Mouse (Mus musculus) liver, embryonic 13.5 days (tissue): ENCODE results near the gene Ncoa3. TPM values are rescaled to one million over a fixed set of nuclear protein-coding genes. Genes with fewer than 3 reads are reported as not detected.

Experiments used
- ATAC-seq: fragments of 200-750 bp; cut with Nextera tagmentation; 2 replicates; pipeline ENCODE4 v1.8.0; 2017; ENCODE audit warnings: low read depth, mild to moderate bottlenecking, moderate number of reproducible peaks, moderate library complexity
- DNase-seq: peaks from one replicate; pipeline ENCODE4 v3.0.0; 2022
- H3K27ac ChIP-seq: fragments of 300-500 bp; sonication (generic); 2 replicates; pipeline ENCODE4 v1.5.1; 2015; ENCODE audit warnings: moderate library complexity, mild to moderate bottlenecking, inconsistent platforms
- H3K27me3 ChIP-seq: fragments of 300-500 bp; sonication (generic); 2 replicates; pipeline ENCODE4 v1.6.1; 2015; ENCODE audit warnings: mild to moderate bottlenecking, inconsistent platforms
- H3K36me3 ChIP-seq: fragments of 300-500 bp; sonication (generic); 2 replicates; pipeline ENCODE4 v1.6.1; 2015; ENCODE audit warnings: mild to moderate bottlenecking, inconsistent platforms
- H3K4me1 ChIP-seq: fragments of 300-500 bp; sonication (generic); replicated peaks from 2 replicates; pipeline ENCODE4 v1.6.1; 2015; ENCODE audit warnings: inconsistent platforms
- H3K4me2 ChIP-seq: fragments of 300-500 bp; sonication (generic); 2 replicates; pipeline ENCODE4 v1.6.1; 2015; ENCODE audit warnings: inconsistent platforms, mild to moderate bottlenecking, moderate library complexity
- H3K4me3 ChIP-seq: fragments of 300-500 bp; sonication (generic); replicated peaks from 2 replicates; pipeline ENCODE4 v1.5.1; 2015; ENCODE audit warnings: mild to moderate bottlenecking, inconsistent platforms
- H3K9ac ChIP-seq: fragments of 300-500 bp; sonication (generic); 2 replicates; pipeline ENCODE4 v1.6.1; 2015; ENCODE audit warnings: mild to moderate bottlenecking, inconsistent platforms
- H3K9me3 ChIP-seq: fragments of 300-500 bp; sonication (generic); replicated peaks from 2 replicates; pipeline ENCODE4 v1.6.1; 2016; ENCODE audit warnings: inconsistent platforms
- WGBS: fragments of 180-500 bp; shearing (Covaris S2); methylation state at CpG from one replicate; pipeline ENCODE4 v1.1.7; 2015; ENCODE audit not compliant: insufficient replicate concordance; 5-methylcytosine and 5-hydroxymethylcytosine counted together
- polyA plus RNA-seq: library from polyadenylated mRNA; unstranded; fragments of >200 nt; fragmentation: Nextera tagmentation; extraction: Ambion mirVana; gene quantifications from 2 replicates; pipeline ENCODE4 v1.2.1, GENCODE M21; 2015

Gene Ncoa3
- polyA plus RNA-seq, 1 experiment from 2014 or later: 3.5 TPM

- peak overlapping the region; percentile 69 for H3K27ac ChIP-seq
- peaks cover 6% of the 10 kb centered on the region; the same call in 1 of the 2 replicates for H3K36me3 ChIP-seq
- peak overlapping the region; percentile 87 for H3K4me3 ChIP-seq
- peak overlapping the region; percentile 89 for H3K9ac ChIP-seq
- no peaks in the 10 kb centered on the region for H3K9me3 ChIP-seq
- ATAC-seq (peak; percentile 9; the same call in 1 of the 2 replicates), DNase-seq (no peak)
- WGBS: 2% methylated on average over 34 of the region's 35 CpGs
- H3K4me1 ChIP-seq: peaks cover 22% of the 10 kb centered on the region
- H3K27me3 ChIP-seq: peaks cover 21% of the 10 kb centered on the region
- H3K4me2 ChIP-seq: peak overlapping the region; percentile 94
Observed at GRCm38 (mm10) chr2:165993173-165993900, 901 bp downstream of the Ncoa3 start.

GRCm38 (mm10) chr2:165994341-165994740 lies 1.9 kb downstream of the Ncoa3 start:
- no peak for ATAC-seq
- 89% methylated on average over 4 of the region's 4 CpGs for WGBS

GRCm38 (mm10) chr2:165995711-165996110 lies 3.3 kb downstream of the Ncoa3 start:
- no peak overlapping the region for H3K9ac ChIP-seq
- DNase-seq (no peak), ATAC-seq (no peak)
- H3K4me3 ChIP-seq: no peak overlapping the region
- no peaks in the 10 kb centered on the region for H3K9me3 ChIP-seq
- H3K27me3 ChIP-seq: peaks cover 21% of the 10 kb centered on the region
- no peak overlapping the region for H3K27ac ChIP-seq
- H3K4me2 ChIP-seq: no peak overlapping the region
- 75% methylated on average over 8 of the region's 8 CpGs for WGBS
- peaks cover 6% of the 10 kb centered on the region; the same call in 1 of the 2 replicates for H3K36me3 ChIP-seq
- peaks cover 44% of the 10 kb centered on the region for H3K4me1 ChIP-seq

More at GRCm38 (mm10) chr2:165994341-165994740, 1.9 kb downstream of the Ncoa3 start:
- Histone ChIP-seq H3K36me3 (peaks cover 6% of the 10 kb centered on the region; the same call in 1 of the 2 replicates), H3K27me3 (peaks cover 21% of the 10 kb centered on the region), H3K9me3 (no peaks in the 10 kb centered on the region), H3K4me3 (peak overlapping the region; percentile 87; the same call in 1 of the 2 replicates), H3K4me2 (peak overlapping the region; percentile 94; the same call in 1 of the 2 replicates), H3K9ac (no peak overlapping the region), H3K4me1 (peaks cover 32% of the 10 kb centered on the region), H3K27ac (no peak overlapping the region)
- no peak for DNase-seq

GRCm38 (mm10) chr2:165996130-165996529 lies 3.7 kb downstream of the Ncoa3 start:
- 73% methylated on average over 4 of the region's 4 CpGs for WGBS
- Histone ChIP-seq H3K9ac (no peak overlapping the region), H3K9me3 (no peaks in the 10 kb centered on the region), H3K4me3 (no peak overlapping the region), H3K27me3 (peaks cover 21% of the 10 kb centered on the region), H3K27ac (no peak overlapping the region), H3K4me2 (no peak overlapping the region), H3K4me1 (peaks cover 48% of the 10 kb centered on the region), H3K36me3 (peaks cover 6% of the 10 kb centered on the region; the same call in 1 of the 2 replicates)
- DNase-seq: no peak
- no peak for ATAC-seq

- H3K9ac ChIP-seq: no peak overlapping the region
- no peaks in the 10 kb centered on the region for H3K9me3 ChIP-seq
- H3K27me3 ChIP-seq: peaks cover 21% of the 10 kb centered on the region
- DNase-seq (no peak), ATAC-seq (no peak)
- no peak overlapping the region for H3K4me3 ChIP-seq
- 73% methylated on average over 8 of the region's 8 CpGs for WGBS
- peaks cover 52% of the 10 kb centered on the region for H3K4me1 ChIP-seq
- no peak overlapping the region for H3K27ac ChIP-seq
- no peak overlapping the region for H3K4me2 ChIP-seq
- H3K36me3 ChIP-seq: peaks cover 6% of the 10 kb centered on the region; the same call in 1 of the 2 replicates
Observed at GRCm38 (mm10) chr2:165997256-165997967, 5.0 kb downstream of the Ncoa3 start.

- H3K27ac ChIP-seq: no peak overlapping the region
- no peak for ATAC-seq
Observed at GRCm38 (mm10) chr2:165998969-165999368, 6.5 kb downstream of the Ncoa3 start.

GRCm38 (mm10) chr2:165999790-166000189 lies 7.4 kb downstream of the Ncoa3 start:
- H3K9ac ChIP-seq: no peak overlapping the region
- peaks cover 42% of the 10 kb centered on the region for H3K4me1 ChIP-seq
- no peak for DNase-seq
- H3K36me3 ChIP-seq: no peaks in the 10 kb centered on the region
- WGBS: 32% methylated on average over 5 of the region's 5 CpGs
- no peak overlapping the region for H3K27ac ChIP-seq
- H3K27me3 ChIP-seq: no peaks in the 10 kb centered on the region
- H3K9me3 ChIP-seq: no peaks in the 10 kb centered on the region
- no peak overlapping the region for H3K4me3 ChIP-seq
- no peak for ATAC-seq
- no peak overlapping the region for H3K4me2 ChIP-seq

More at GRCm38 (mm10) chr2:165998969-165999368, 6.5 kb downstream of the Ncoa3 start:
- Histone ChIP-seq H3K27me3 (peaks cover 6% of the 10 kb centered on the region), H3K36me3 (peaks cover 5% of the 10 kb centered on the region; the same call in 1 of the 2 replicates), H3K4me2 (no peak overlapping the region), H3K4me1 (peaks cover 43% of the 10 kb centered on the region), H3K9me3 (no peaks in the 10 kb centered on the region), H3K9ac (no peak overlapping the region), H3K4me3 (no peak overlapping the region)
- 38% methylated on average over 4 of the region's 4 CpGs for WGBS
- no peak for DNase-seq

- H3K36me3 ChIP-seq: no peaks in the 10 kb centered on the region
- no peak overlapping the region for H3K4me2 ChIP-seq
- H3K9me3 ChIP-seq: no peaks in the 10 kb centered on the region
- H3K27ac ChIP-seq: no peak overlapping the region
- no peak overlapping the region for H3K4me3 ChIP-seq
- H3K9ac ChIP-seq: no peak overlapping the region
- WGBS: 34% methylated on average over 5 of the region's 5 CpGs
- peaks cover 42% of the 10 kb centered on the region for H3K4me1 ChIP-seq
- no peaks in the 10 kb centered on the region for H3K27me3 ChIP-seq
- DNase-seq: no peak
- ATAC-seq: no peak
Observed at GRCm38 (mm10) chr2:166000242-166000641, 7.8 kb downstream of the Ncoa3 start.

- no peak overlapping the region for H3K27ac ChIP-seq
- no peak for DNase-seq
- H3K4me1 ChIP-seq: peaks cover 42% of the 10 kb centered on the region
- H3K9me3 ChIP-seq: no peaks in the 10 kb centered on the region
- 23% methylated on average over 5 of the region's 5 CpGs for WGBS
- no peaks in the 10 kb centered on the region for H3K27me3 ChIP-seq
- no peaks in the 10 kb centered on the region for H3K36me3 ChIP-seq
- no peak for ATAC-seq
- no peak overlapping the region for H3K9ac ChIP-seq
- H3K4me2 ChIP-seq: no peak overlapping the region
- no peak overlapping the region for H3K4me3 ChIP-seq
Observed at GRCm38 (mm10) chr2:166000769-166001168, 8.3 kb downstream of the Ncoa3 start.

GRCm38 (mm10) chr2:166001362-166001761 lies 8.9 kb downstream of the Ncoa3 start:
- Histone ChIP-seq H3K36me3 (no peaks in the 10 kb centered on the region), H3K9me3 (no peaks in the 10 kb centered on the region), H3K4me1 (peaks cover 42% of the 10 kb centered on the region), H3K4me2 (no peak overlapping the region), H3K27me3 (no peaks in the 10 kb centered on the region), H3K9ac (no peak overlapping the region), H3K4me3 (no peak overlapping the region), H3K27ac (no peak overlapping the region)
- ATAC-seq: no peak
- WGBS: 43% methylated on average over 2 of the region's 2 CpGs
- no peak for DNase-seq

GRCm38 (mm10) chr2:166001768-166002167 lies 9.3 kb downstream of the Ncoa3 start:
- DNase-seq (no peak), ATAC-seq (no peak)
- H3K36me3 ChIP-seq: no peaks in the 10 kb centered on the region
- no peak overlapping the region for H3K4me3 ChIP-seq
- no peak overlapping the region for H3K4me2 ChIP-seq
- no peaks in the 10 kb centered on the region for H3K27me3 ChIP-seq
- no peak overlapping the region for H3K27ac ChIP-seq
- H3K9ac ChIP-seq: no peak overlapping the region
- H3K9me3 ChIP-seq: no peaks in the 10 kb centered on the region
- 34% methylated on average over 2 of the region's 2 CpGs for WGBS
- peaks cover 42% of the 10 kb centered on the region for H3K4me1 ChIP-seq
